Mouse (Mus musculus) effector memory CD4-positive, alpha-beta T cell, adult 5 months (primary cell): ENCODE data around the gene Gstm1. TPM values are rescaled to one million over a fixed set of nuclear protein-coding genes. Genes with fewer than 3 reads are reported as not detected.

Experiments used
- polyA plus RNA-seq: library from polyadenylated mRNA; unstranded; fragments of 100-300 nt; shearing (Covaris generic); gene quantifications from one replicate; pipeline ENCODE4 v1.2.1, GENCODE M21; 2017

Gstm1 gene
- polyA plus RNA-seq, result not detected

DNA sequence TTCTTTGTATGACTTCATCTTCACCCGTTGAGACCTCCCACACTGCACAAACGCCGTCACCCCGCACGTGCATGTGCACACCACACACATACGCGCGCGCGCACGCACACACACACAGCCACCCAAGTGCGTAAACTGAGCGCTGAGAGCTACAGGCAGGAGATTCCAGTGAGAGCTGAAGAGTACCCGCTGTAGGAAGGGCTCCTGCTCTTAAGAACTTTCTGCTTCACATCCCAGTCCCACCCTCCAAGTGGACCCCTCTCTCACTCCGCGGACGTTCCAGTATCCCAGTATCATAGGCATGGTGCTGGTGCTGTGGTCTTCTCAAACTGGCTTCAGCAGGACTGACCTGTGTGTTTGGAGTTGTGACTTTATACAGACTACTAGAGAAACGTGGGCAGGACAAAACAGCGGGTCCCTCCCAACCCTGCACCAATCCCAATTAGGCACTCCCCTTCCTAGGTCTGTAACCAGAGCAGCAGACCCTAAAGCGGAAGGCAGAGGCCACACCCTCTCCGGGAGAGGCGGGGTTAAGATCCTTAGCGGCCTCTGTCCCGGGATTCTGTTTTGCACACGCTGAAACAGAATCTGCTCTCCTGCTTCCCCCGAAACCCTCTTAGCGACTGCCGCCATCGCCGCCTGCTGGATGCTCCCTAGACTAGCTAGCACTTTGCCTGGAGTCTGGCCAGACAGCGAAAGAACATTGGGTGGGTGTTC is at the start of gene Gstm1:
Gene Gstm1, minus strand, starts transcription at position 501 of the 717 bp plus-strand sequence.

DNA sequence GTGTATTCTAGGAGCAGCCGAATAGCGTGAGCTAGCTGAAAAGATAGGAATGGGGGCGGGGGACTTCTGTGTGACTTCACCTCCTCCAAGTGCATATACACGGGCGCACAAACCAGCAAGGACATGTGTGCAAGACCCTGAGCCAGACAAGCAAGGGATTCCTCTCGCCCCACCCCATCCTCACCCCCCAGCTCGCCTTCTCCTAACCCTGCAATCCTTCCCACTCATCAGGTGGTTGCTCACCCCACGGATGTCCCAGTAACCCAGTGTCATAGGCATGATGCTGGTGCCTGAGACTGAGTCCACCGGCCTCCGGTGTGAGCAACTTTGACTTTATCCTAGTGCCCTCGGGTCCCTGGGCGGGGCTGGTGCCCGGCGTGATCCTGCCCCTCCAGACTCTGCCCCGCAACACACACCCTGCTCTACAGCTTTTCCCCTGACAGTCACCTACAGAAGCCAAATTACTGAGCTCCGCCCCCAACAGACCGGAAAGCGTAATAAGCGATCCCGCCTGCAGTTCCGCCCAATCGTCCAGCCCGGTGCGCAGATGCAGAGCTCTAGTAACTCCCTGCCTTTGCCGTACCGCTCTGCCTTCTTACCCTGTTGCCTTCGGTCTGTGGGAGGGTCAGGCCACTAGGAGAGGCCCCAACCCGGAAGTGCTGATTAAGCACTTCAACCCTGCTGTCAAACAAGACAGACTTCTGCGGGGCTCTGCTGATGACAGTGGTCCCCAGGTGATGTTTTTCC is 26.8 kb upstream of the Gstm1 start, which contains the start of gene Gstm4:
Gene Gstm4, minus strand, starts transcription at position 501 of the 747 bp plus-strand sequence.

DNA sequence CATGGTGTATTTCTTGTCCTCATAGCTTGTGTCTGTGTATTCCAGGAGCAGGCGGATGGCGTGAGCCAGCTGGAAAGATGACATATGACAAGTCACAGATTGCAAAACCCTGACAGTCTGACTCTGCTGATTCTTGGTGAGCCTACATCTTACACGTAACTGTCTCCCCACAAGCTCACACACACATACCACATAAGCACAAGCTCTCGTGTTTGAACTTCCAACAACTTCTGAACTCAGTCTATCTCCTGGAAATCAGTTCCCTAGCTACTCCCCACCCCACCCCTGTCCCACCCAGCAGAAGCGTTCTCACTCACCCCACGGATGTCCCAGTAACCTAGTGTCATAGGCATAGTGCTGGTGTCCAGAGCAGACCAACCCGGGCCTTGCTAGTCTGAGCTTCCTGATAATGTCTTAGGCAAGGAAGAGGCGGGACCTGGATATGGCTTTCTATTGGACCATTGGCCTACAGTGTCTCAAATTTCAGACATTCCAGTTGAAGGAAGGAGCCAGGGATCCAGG is 31.7 kb downstream of the Gstm1 start, which contains the start of gene Gstm2:
Gene Gstm2, minus strand, starts transcription at position 413 of the 522 bp plus-strand sequence.

DNA sequence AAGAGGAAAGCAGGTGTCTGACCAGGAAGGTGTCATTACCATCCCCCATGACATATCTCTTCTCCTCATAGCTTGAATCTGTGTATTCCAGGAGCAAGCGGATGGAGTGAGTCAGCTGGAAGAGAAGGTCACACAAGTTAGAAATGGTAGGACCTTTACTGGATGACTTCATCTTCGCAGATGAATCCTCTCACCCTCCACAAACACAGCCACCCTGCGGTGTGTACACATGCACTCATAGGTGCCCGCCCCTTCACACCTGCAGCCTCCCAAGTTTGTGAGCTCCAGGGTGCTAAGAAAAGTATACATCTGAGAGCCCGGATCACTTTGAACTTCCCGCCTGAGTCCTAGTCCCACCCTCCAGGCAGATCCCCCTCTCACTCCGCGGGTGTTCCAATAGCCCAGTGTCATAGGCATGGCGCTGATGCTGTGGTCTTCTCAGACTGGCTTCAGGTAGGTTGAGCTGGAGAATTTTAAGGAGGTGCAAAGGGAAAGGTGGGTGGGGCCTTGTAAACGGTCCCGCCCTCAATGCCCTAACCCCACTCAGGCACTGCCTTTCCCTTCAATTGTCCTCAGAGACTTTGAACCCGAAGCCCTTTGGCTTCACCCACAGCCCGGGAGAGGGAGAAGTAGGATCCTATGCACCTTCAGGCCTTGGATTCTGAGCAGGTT is 48.9 kb downstream of the Gstm1 start, which contains the start of gene Gstm3:
Gene Gstm3, minus strand, starts transcription at position 560 of the 672 bp plus-strand sequence.

Other genes with a start within 250 kb of the Gstm1 start
- gene Eps8l3, start 140.7 kb downstream of the Gstm1 start, polyA plus RNA-seq, result not detected
- gene Gstm5, start 122.2 kb downstream of the Gstm1 start, polyA plus RNA-seq, result 0.95 TPM
- not detected for gene Gstm7, start 86.2 kb downstream of the Gstm1 start, polyA plus RNA-seq
- gene Gstm6, start 74.2 kb downstream of the Gstm1 start, polyA plus RNA-seq, result not detected
- gene Gstm3, start 48.7 kb downstream of the Gstm1 start, polyA plus RNA-seq, result not detected
- not detected for gene Gstm2, start 31.5 kb downstream of the Gstm1 start, polyA plus RNA-seq
- gene Gstm4, start 26.9 kb upstream of the Gstm1 start, polyA plus RNA-seq, result 3.4 TPM
- gene Ampd2, start 68.7 kb upstream of the Gstm1 start, polyA plus RNA-seq, result 23.0 TPM
- not detected for gene Gnat2, start 74.8 kb upstream of the Gstm1 start, polyA plus RNA-seq
- 161 TPM for gene Gnai3, start 128.2 kb upstream of the Gstm1 start, polyA plus RNA-seq
- gene Gpr61, start 136.9 kb upstream of the Gstm1 start, polyA plus RNA-seq, result not detected
- gene Amigo1, start 168.4 kb upstream of the Gstm1 start, polyA plus RNA-seq, result 1.2 TPM
- 12.4 TPM for gene Cyb561d1, start 183.2 kb upstream of the Gstm1 start, polyA plus RNA-seq
- 14.9 TPM for gene Atxn7l2, start 193.0 kb upstream of the Gstm1 start, polyA plus RNA-seq
- gene Sypl2, start 208.7 kb upstream of the Gstm1 start, polyA plus RNA-seq, result not detected
- 56.4 TPM for gene Psma5, start 239.0 kb upstream of the Gstm1 start, polyA plus RNA-seq